Mouse (Mus musculus): ENCODE measurements around the gene Fitm1. TPM values are rescaled to one million over a fixed set of nuclear protein-coding genes. Genes with fewer than 3 reads are reported as not detected.

The Fitm1 gene
- polyA plus RNA-seq, 1 experiment from 2014 or later = not detected

DNA sequence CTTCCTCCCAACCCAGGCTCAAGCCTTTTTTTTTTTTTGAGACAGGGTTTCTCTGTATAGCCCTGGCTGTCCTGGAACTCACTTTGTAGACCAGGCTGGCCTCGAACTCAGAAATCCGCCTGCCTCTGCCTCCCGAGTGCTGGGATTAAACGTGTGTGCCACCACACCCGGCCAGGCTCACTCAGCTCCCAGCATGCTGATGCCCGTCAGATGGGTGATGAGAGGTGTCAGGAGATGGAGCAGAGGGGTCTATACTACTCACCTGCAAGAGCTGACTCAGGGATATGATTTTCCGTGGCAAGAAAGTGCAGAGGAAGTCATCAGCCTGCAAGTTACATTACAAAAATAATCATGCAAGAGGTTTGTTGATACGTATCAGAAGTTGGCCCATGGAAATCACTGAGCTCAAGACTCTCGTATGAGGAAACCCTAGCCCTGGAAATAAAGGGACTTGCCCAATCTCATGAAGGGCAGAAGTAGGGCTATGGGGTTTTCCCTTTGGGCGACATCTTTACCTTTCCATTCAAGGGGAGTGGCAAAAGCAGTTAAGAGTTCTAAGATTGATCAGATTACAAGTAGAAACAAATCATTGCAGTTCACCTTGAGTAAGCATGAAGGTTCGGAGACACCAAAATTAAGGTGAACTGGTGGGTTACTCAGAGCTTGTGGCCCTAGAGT lies 14.5 kb downstream of the Fitm1 start:
- no peaks in the 10 kb centered on the region for H3K27me3 ChIP-seq
- ATAC-seq (no peak), DNase-seq (ENCODE audit: low read depth, low spot score) (no peak)
- ChIA-PET CTCF (interaction anchor here (1.8 to 1.9 kb wide), 2 partner anchors 12 to 34 kb away, joined by 4 to 8 read pairs; partner anchors contain the start of gene Psme1), POLR2A (interaction anchor here (0.7 to 1.5 kb wide), 4 partner anchors 11 to 33 kb away, joined by 3 to 7 read pairs (median 4); partner anchors contain the start of gene Dcaf11)
- no peak for TF ChIP-seq CTCF (IDR thresholded peaks at IDR 0.05)
- in situ Hi-C loops (cut with MboI; ENCODE audit: low pct_unique_long_range_greater_than_20kb) = loop anchor here (25.0 kb wide), 1 partner anchor 703 kb away; the partner anchor contains the start of genes Bcl2l2, Gm20521, Pabpn1 and Ppp1r3e

GRCm38 (mm10) chr14:55590748-55591330 lies 15.4 kb downstream of the Fitm1 start, which contains the start of gene Psme2:
Gene Psme2, minus strand, starts transcription at chr14:55591113.
- in situ Hi-C loops (cut with MboI; ENCODE audit: low pct_unique_long_range_greater_than_20kb) = loop anchor here (25.0 kb wide), 1 partner anchor 704 kb away; the partner anchor contains the start of genes Bcl2l2, Gm20521, Pabpn1 and Ppp1r3e
- POLR2A ChIA-PET = interaction anchor here (1.0 to 1.5 kb wide), 4 partner anchors 12 to 34 kb away, joined by 3 to 7 read pairs (median 4); partner anchors contain the start of genes A730061H03Rik and Dcaf11
- no peak for TF ChIP-seq CTCF (IDR thresholded peaks at IDR 0.05)
- DNase-seq (ENCODE audit: low read depth, low spot score) = peak; percentile 94
- no peaks in the 10 kb centered on the region for H3K27me3 ChIP-seq
- peak; percentile 94 for ATAC-seq
- CTCF ChIA-PET = interaction anchor here (0.7 to 1.9 kb wide), 4 partner anchors 11 to 38 kb away, joined by 3 to 8 read pairs (median 4); partner anchors contain the start of gene Psme1

DNA sequence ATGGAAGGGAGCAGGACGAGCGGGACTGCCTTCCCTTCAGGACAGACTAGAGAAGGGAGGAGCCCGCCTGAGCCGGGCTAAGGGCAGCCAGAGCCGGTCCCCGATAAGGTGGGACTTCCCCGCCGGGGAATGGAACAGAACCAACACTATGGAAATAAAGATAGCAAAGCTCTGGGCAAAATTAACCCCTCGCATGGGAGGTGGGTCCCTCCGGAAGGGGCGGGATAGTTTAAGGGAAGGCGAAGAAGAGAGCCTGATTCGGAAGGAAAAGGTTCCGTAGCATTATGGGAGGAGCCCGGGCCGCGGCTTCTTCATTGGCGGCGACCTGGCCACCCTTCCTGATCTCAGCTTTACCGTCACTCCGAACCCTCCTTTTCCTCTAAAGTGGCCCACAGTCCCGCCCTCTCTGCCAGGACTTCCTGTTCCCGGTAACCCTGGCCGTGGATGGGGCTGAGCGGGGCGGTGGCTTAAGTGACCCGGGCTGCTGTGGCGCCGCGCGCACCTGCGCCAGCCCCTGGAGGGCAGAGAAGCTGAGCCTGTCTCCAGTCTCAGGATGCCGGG lies 16.0 kb downstream of the Fitm1 start, which contains the start of gene Rnf31:
Gene Rnf31 (plus strand): TSS at position 378 of the 561 bp plus-strand sequence.
- in situ Hi-C loops (cut with MboI; ENCODE audit: low pct_unique_long_range_greater_than_20kb) = loop anchor here (25.0 kb wide), 1 partner anchor 704 kb away; the partner anchor contains the start of genes Bcl2l2, Gm20521, Pabpn1 and Ppp1r3e
- no peak for TF ChIP-seq CTCF (IDR thresholded peaks at IDR 0.05)
- ATAC-seq (peak; percentile 95), DNase-seq (ENCODE audit: low read depth, low spot score) (peak; percentile 78)
- H3K27me3 ChIP-seq = no peaks in the 10 kb centered on the region
- ChIA-PET POLR2A (interaction anchor here (1.0 to 1.5 kb wide), 4 partner anchors 12 to 35 kb away, joined by 3 to 7 read pairs (median 4); partner anchors contain the start of genes A730061H03Rik and Dcaf11), CTCF (interaction anchor here (1.1 to 1.9 kb wide), 3 partner anchors 11 to 35 kb away, joined by 3 to 8 read pairs (median 4); partner anchors contain the start of gene Psme1)

DNA sequence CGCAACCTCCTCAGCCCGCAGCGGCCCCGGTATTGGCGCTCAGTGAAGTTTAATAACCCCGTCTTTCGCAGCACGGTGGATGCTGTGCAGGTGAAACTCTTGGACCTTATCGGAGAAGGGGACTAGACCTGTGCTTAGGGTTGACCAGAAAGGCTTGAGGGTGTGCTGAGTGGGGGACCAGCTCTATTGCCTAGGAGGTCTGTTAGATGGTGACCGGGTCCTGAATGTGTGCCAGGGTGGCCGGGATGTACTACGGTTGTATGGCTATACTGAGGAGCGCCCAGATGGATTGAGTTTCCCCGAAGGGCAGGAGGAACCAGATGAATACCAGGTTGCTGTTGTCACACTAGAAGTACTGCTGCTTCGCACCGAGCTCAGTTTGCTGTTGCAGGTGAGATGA lies 16.8 kb downstream of the Fitm1 start:
- in situ Hi-C loops (cut with MboI; ENCODE audit: low pct_unique_long_range_greater_than_20kb) = loop anchor here (25.0 kb wide), 1 partner anchor 705 kb away; the partner anchor contains the start of genes Bcl2l2, Gm20521, Pabpn1 and Ppp1r3e
- no peak for TF ChIP-seq CTCF (IDR thresholded peaks at IDR 0.05)
- no peak for ATAC-seq
- ChIA-PET POLR2A (interaction anchor here (0.6 to 1.4 kb wide), 3 partner anchors 12 to 1204 kb away, joined by 3 to 4 read pairs (median 3); no protein-coding TSS in a partner anchor), CTCF (interaction anchor here (1.0 kb wide), 1 partner anchor 10 kb away, joined by 4 read pairs; no protein-coding TSS in a partner anchor)
- DNase-seq (ENCODE audit: low read depth, low spot score) = no peak
- no peaks in the 10 kb centered on the region for H3K27me3 ChIP-seq

- DNase-seq (ENCODE audit: low read depth, low spot score) (no peak), ATAC-seq (no peak)
- ChIA-PET POLR2A (interaction anchor here (0.7 kb wide), 1 partner anchor 55 kb away, joined by 6 read pairs; no protein-coding TSS in a partner anchor), CTCF (no interaction called here)
- no peaks in the 10 kb centered on the region for H3K27me3 ChIP-seq
- no peak for TF ChIP-seq CTCF (IDR thresholded peaks at IDR 0.05)
- in situ Hi-C loops (cut with MboI; ENCODE audit: low pct_unique_long_range_greater_than_20kb) = loop anchor here (25.0 kb wide), 1 partner anchor 709 kb away; the partner anchor contains the start of genes Bcl2l2, Gm20521, Pabpn1 and Ppp1r3e
These were observed 20.7 kb downstream of the Fitm1 start for GRCm38 (mm10) chr14:55596036-55596690.

GRCm38 (mm10) chr14:55598521-55599390 lies 23.3 kb downstream of the Fitm1 start:
- no peak for TF ChIP-seq CTCF (IDR thresholded peaks at IDR 0.05)
- in situ Hi-C loops (cut with MboI; ENCODE audit: low pct_unique_long_range_greater_than_20kb) = loop anchor here (25.0 kb wide), 1 partner anchor 711 kb away; the partner anchor contains the start of genes Bcl2l2, Gm20521, Pabpn1 and Ppp1r3e
- POLR2A ChIA-PET = no interaction called here
- CTCF ChIA-PET = interaction anchor here (1.4 kb wide), 1 partner anchor 10 kb away, joined by 3 read pairs; no protein-coding TSS in a partner anchor
- ATAC-seq = no peak
- H3K27me3 ChIP-seq = no peaks in the 10 kb centered on the region
- DNase-seq (ENCODE audit: low read depth, low spot score) = no peak

DNA sequence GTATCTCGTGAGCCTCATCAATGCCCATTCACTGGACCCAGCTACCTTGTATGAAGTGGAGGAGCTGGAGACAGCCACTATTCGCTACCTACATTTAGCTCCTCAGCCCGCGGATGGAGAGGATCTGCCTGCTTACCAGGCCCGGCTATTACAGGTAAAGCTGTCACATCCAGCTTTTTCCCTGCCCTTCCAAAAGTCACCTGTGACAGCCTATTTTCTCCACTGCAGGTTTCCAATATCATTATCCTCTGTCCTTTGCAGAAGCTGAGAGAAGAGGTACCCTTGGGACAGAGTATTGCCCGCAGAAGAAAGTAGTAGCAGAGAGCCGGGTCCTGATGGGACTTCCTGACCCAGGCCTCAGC lies 27.8 kb downstream of the Fitm1 start, which contains the start of gene Irf9:
Gene Irf9 (plus strand): TSS at position 301 of the 362 bp plus-strand sequence.
- ATAC-seq (no peak), DNase-seq (ENCODE audit: low read depth, low spot score) (no peak)
- TF ChIP-seq CTCF (IDR thresholded peaks at IDR 0.05) = no peak
- no peaks in the 10 kb centered on the region for H3K27me3 ChIP-seq
- CTCF ChIA-PET = interaction anchor here (0.9 kb wide), 1 partner anchor 9 kb away, joined by 3 read pairs; no protein-coding TSS in a partner anchor
- POLR2A ChIA-PET = interaction anchor here (1.3 kb wide), 1 partner anchor 43 kb away, joined by 3 read pairs; the partner anchor contains the start of genes A730061H03Rik and Dcaf11
- in situ Hi-C loops (cut with MboI; ENCODE audit: low pct_unique_long_range_greater_than_20kb) = no loop called here

All from Patski (cell line).